Comparison of ENCODE assay signal across 19 mouse cellular contexts in the genomic region with DNA sequence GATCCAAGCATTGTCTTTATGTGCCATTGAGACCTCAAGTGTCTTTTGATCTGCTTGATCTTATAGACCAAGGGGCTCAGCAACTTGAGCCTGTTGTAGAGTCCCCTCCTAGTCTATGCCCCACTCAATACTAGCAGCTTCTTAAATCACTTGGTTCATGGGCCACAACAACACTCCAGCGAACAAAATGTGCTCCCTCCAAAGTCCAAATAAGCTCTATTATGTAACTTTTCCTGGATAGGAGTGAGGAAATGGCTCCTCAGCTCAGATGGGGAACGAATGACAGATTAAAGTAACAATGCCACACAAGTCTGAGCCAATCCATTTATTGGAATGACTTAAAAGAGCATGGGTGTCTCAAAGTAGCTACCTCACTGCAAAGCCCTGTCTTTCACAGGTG.
A peak's percentile ranks its signal among the peaks of the same experiment; 100 is the strongest.
DNase-seq lines count a peak whose midpoint lies in the region; TF ChIP-seq lines count a peak whose summit lies in the region.
"Had no signal": no experiment of that assay in that cellular context is flagged by ENCODE, and none has a peak within 500 bp of the region (broad histone marks: within the 10 kb centered on the region; RNA-seq: fewer than 3 reads in every experiment).

No protein-coding gene starts in this region.

- TF ChIP-seq CTCF in liver, adult 2 months (IDR thresholded peaks at IDR 0.05; ENCODE audit: low read depth, low read length): no peak

- no peak overlapping the region for H3K4me3 ChIP-seq in liver, adult 2 months (ENCODE audit: insufficient read depth, low read depth, low read length)
- H3K4me3 ChIP-seq: embryonic facial prominence, embryonic 13.5 days; embryonic facial prominence, embryonic 15.5 days; erythroblast, embryonic 14.5 days; forebrain, embryonic 10.5 days; forebrain, embryonic 12.5 days had no signal

- 23% methylated on average over 2 of the region's 2 CpGs for WGBS in liver, adult 2 months

- DNase-seq in kidney, adult 8-10 months: peak; percentile 4 to 13
- DNase-seq in kidney, postnatal 25 days: no peak
- peak; percentile 66 for DNase-seq in liver, adult 2 months (ENCODE audit: extremely low read depth, low read depth, low spot score)
- no peak for DNase-seq in liver
- DNase-seq: adrenal gland, adult 2 months; adrenal gland, postnatal 10 days; adrenal gland, postnatal 25 days; cerebellum, adult 11 months; cerebellum, adult 18-20 months; cerebellum, adult 8-10 months; cerebellum, adult 9-11 months; cerebellum, postnatal 14 days; cerebellum, postnatal 36 days; embryo, embryonic 11 days had no signal

- H3K79me2 ChIP-seq in liver, adult 2 months (ENCODE audit: control insufficient read depth, insufficient read depth, low read length): no peaks in the 10 kb centered on the region

- H3K27ac ChIP-seq in liver, adult 2 months (replicated peaks; ENCODE audit: insufficient read depth, low read depth, low read length): no peak overlapping the region
- H3K27ac ChIP-seq: embryonic facial prominence, embryonic 13.5 days; embryonic facial prominence, embryonic 15.5 days; forebrain, embryonic 10.5 days; forebrain, embryonic 12.5 days had no signal

- no peaks in the 10 kb centered on the region for H3K36me3 ChIP-seq in liver, adult 2 months (ENCODE audit: control insufficient read depth, insufficient read depth, low read length)
- H3K36me3 ChIP-seq: embryonic facial prominence, embryonic 13.5 days; embryonic facial prominence, embryonic 15.5 days; forebrain, embryonic 10.5 days; forebrain, embryonic 12.5 days had no signal

- no peak for TF ChIP-seq POLR2A in liver, adult 2 months (IDR thresholded peaks at IDR 0.05; ENCODE audit: extremely low read depth, insufficient read depth, low read length)

- H3K9ac ChIP-seq in liver, adult 2 months (ENCODE audit: low read depth, low read length): no peak overlapping the region
- H3K9ac ChIP-seq: embryonic facial prominence, embryonic 13.5 days; embryonic facial prominence, embryonic 15.5 days; forebrain, embryonic 12.5 days had no signal

- no peaks in the 10 kb centered on the region for H3K4me1 ChIP-seq in liver, adult 2 months (ENCODE audit: control insufficient read depth, insufficient read depth, low read length)
- H3K4me1 ChIP-seq: embryonic facial prominence, embryonic 13.5 days; embryonic facial prominence, embryonic 15.5 days; forebrain, embryonic 10.5 days; forebrain, embryonic 12.5 days had no signal

- no peaks in the 10 kb centered on the region for H3K27me3 ChIP-seq in liver, adult 2 months (ENCODE audit: control insufficient read depth, insufficient read depth, low read length)
- H3K27me3 ChIP-seq: embryonic facial prominence, embryonic 13.5 days; embryonic facial prominence, embryonic 15.5 days; forebrain, embryonic 12.5 days had no signal

Comparison
In these comparisons a context has a peak if more than half of its experiments do, and no peak if none do; other contexts are left out.
1. DNase-seq: peak in kidney, adult 8-10 months (2 of 2) and liver, adult 2 months (single experiment); none in kidney, postnatal 25 days (0 of 2) and liver (single experiment).